ENCODE assay signal across 10 mouse cellular contexts in the genomic region with DNA sequence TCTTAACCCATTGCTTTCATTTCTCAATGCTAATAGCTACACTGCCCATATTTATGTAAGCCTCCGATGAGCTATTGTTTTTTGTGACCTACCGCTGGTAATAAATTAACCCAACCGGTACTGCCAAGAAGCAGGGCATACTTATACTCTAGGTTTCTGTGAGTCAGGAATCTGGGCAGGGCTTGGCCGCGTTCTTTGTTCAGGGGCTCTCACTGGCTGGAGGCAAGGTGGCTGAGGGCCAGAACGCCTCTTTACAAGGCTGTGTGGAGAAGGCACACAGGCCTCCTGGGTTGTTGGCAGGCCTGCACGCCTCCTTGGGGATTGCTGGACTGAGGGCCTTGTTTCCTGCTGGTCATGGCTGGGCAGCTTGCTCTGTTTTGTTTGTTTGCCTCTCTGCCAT. TPM values are rescaled to one million over a fixed set of nuclear protein-coding genes. Genes with fewer than 3 reads are reported as not detected.
DNase-seq lines count a peak whose midpoint lies in the region; ATAC-seq and TF ChIP-seq lines count a peak whose summit lies in the region.
"Had no signal": no experiment of that assay in that cellular context is flagged by ENCODE, and none has a peak within 500 bp of the region (broad histone marks: within the 10 kb centered on the region; RNA-seq: fewer than 3 reads in every experiment).

No protein-coding gene starts in this region.

- no peaks in the 10 kb centered on the region for H3K27me3 ChIP-seq in heart, embryonic 12.5 days (replicated peaks)
- H3K27me3 ChIP-seq in forebrain, postnatal 0 days (ENCODE audit: insufficient read depth, low read length) = no peaks in the 10 kb centered on the region
- H3K27me3 ChIP-seq in midbrain, embryonic 15.5 days (replicated peaks) = no peaks in the 10 kb centered on the region

- no peak for TF ChIP-seq CTCF in forebrain, postnatal 0 days (IDR thresholded peaks at IDR 0.05; ENCODE audit: low read depth)
- TF ChIP-seq CTCF in left cerebral cortex, adult 2 months (IDR thresholded peaks at IDR 0.05) = no peak

- peak; percentile 21 to 40 for DNase-seq in heart, adult 18-20 months
- peak; percentile 88 for DNase-seq in adrenal gland, postnatal 10 days
- peak; percentile 67 for DNase-seq in forebrain, postnatal 0 days
- peak; percentile 95 for DNase-seq in kidney, postnatal 14 days
- no peak for DNase-seq in B cell, adult 2 months
- DNase-seq in left cerebral cortex, adult 2 months (ENCODE audit: extremely low spot score in 1 of 2, low spot score in 2 of 2) = no peak

- H3K9ac ChIP-seq in heart, embryonic 12.5 days = no peak overlapping the region
- H3K9ac ChIP-seq in forebrain, postnatal 0 days = no peak overlapping the region
- H3K9ac ChIP-seq in midbrain, embryonic 15.5 days = no peak overlapping the region
- H3K9ac ChIP-seq: liver, embryonic 14.5 days had no signal

- 75% methylated on average over 7 of the region's 7 CpGs for WGBS in heart, embryonic 12.5 days
- WGBS in forebrain, postnatal 0 days = 28% methylated on average over 7 of the region's 7 CpGs
- WGBS in midbrain, embryonic 15.5 days = 53% methylated on average over 7 of the region's 7 CpGs

- H3K4me1 ChIP-seq in heart, embryonic 12.5 days (replicated peaks) = no peaks in the 10 kb centered on the region
- H3K4me1 ChIP-seq in forebrain, postnatal 0 days (ENCODE audit: insufficient read depth) = 0 out of 2 replicates have a peak, but pooled peaks cover 11% of the 10 kb centered on the region
- H3K4me1 ChIP-seq in midbrain, embryonic 15.5 days = peaks cover 11% of the 10 kb centered on the region

- intact Hi-C loops in left cerebral cortex, adult 2 months (cut with DNase I) = no loop called here

- no peak for ATAC-seq in heart, embryonic 12.5 days (ENCODE audit: insufficient number of reproducible peaks, low FRiP score)
- peak; percentile 86 for ATAC-seq in forebrain, postnatal 0 days
- ATAC-seq in midbrain, embryonic 15.5 days (replicated peaks) = peak; percentile 87

- H3K36me3 ChIP-seq in heart, embryonic 12.5 days = no peaks in the 10 kb centered on the region
- no peaks in the 10 kb centered on the region for H3K36me3 ChIP-seq in forebrain, postnatal 0 days (ENCODE audit: insufficient read depth)
- H3K36me3 ChIP-seq in midbrain, embryonic 15.5 days (replicated peaks) = no peaks in the 10 kb centered on the region

- no peak overlapping the region for H3K4me3 ChIP-seq in heart, embryonic 12.5 days
- H3K4me3 ChIP-seq in forebrain, postnatal 0 days (ENCODE audit: low read depth, low read length) = no peak overlapping the region
- no peak overlapping the region for H3K4me3 ChIP-seq in midbrain, embryonic 15.5 days
- no peak overlapping the region for H3K4me3 ChIP-seq in left cerebral cortex, adult 2 months

- H3K4me2 ChIP-seq in heart, embryonic 12.5 days = no peak overlapping the region
- H3K4me2 ChIP-seq in forebrain, postnatal 0 days (ENCODE audit: low read depth) = no peak overlapping the region
- H3K4me2 ChIP-seq in midbrain, embryonic 15.5 days = no peak overlapping the region

- H3K9me3 ChIP-seq in heart, embryonic 12.5 days (replicated peaks) = 0 out of 2 replicates have a peak, but pooled peaks cover 3% of the 10 kb centered on the region
- H3K9me3 ChIP-seq in forebrain, postnatal 0 days (ENCODE audit: low read length) = no peaks in the 10 kb centered on the region
- H3K9me3 ChIP-seq in midbrain, embryonic 15.5 days = no peaks in the 10 kb centered on the region

- no peak overlapping the region for H3K27ac ChIP-seq in heart, embryonic 12.5 days (ENCODE audit: poor library complexity, severe bottlenecking)
- no peak overlapping the region for H3K27ac ChIP-seq in forebrain, postnatal 0 days (ENCODE audit: low read depth, low read length)
- peak overlapping the region; percentile 50; the same call in 1 of the 2 replicates for H3K27ac ChIP-seq in midbrain, embryonic 15.5 days
- H3K27ac ChIP-seq in left cerebral cortex, adult 2 months = no peak overlapping the region
- H3K27ac ChIP-seq: liver, embryonic 14.5 days had no signal

RNA-seq across cellular contexts. Expression of gene Ngef, which starts 1.1 kb away (rescaled TPM):
- total RNA-seq in heart, adult 18-20 months (2021) = under 1 TPM; 0.12 to 0.33 TPM
- polyA plus RNA-seq in heart, embryonic 12.5 days (2016; fragmentation: Nextera tagmentation; extraction: Ambion mirVana) = 0.15 and 0.24 TPM in 2 replicates
- total RNA-seq in adrenal gland, postnatal 10 days (2021) = 1 to 10 TPM; 2.3 to 5.1 TPM
- total RNA-seq in forebrain, postnatal 0 days (2014; rRNA removed) = 67.2 and 85.0 TPM in 2 replicates
- 49.8 and 57.9 TPM in 2 replicates for polyA plus RNA-seq in forebrain, postnatal 0 days (2015; fragmentation: Nextera tagmentation; extraction: Ambion mirVana)
- 22.1 and 24.4 TPM in 2 replicates for polyA plus RNA-seq in midbrain, embryonic 15.5 days (2015; fragmentation: Nextera tagmentation; extraction: Ambion mirVana)
- total RNA-seq in left cerebral cortex, adult 2 months (2021) = 100 to 1,000 TPM; 347 to 364 TPM
- total RNA-seq: CH12.LX had no signal

RNA-seq across cellular contexts. Expression of gene Inpp5d, which starts 45.3 kb away (rescaled TPM):
- total RNA-seq in heart, adult 18-20 months (2021) = 10 to 100 TPM; 17.3 to 24.4 TPM
- 5.9 and 7.9 TPM in 2 replicates for polyA plus RNA-seq in heart, embryonic 12.5 days (2016; fragmentation: Nextera tagmentation; extraction: Ambion mirVana)
- 10 to 100 TPM; 15.8 to 18.8 TPM for total RNA-seq in adrenal gland, postnatal 10 days (2021)
- total RNA-seq in forebrain, postnatal 0 days (2014; rRNA removed) = 4.5 and 25.4 TPM in 2 replicates
- 2.7 and 3.0 TPM in 2 replicates for polyA plus RNA-seq in forebrain, postnatal 0 days (2015; fragmentation: Nextera tagmentation; extraction: Ambion mirVana)
- 4.8 and 5.4 TPM in 2 replicates for polyA plus RNA-seq in midbrain, embryonic 15.5 days (2015; fragmentation: Nextera tagmentation; extraction: Ambion mirVana)
- 10 to 100 TPM; 16.7 to 20.1 TPM for total RNA-seq in left cerebral cortex, adult 2 months (2021)

Comparison
In these comparisons a context has a peak if more than half of its experiments do, and no peak if none do; other contexts are left out.
1. DNase-seq: peak in heart, adult 18-20 months (2 of 2), adrenal gland, postnatal 10 days (single experiment), forebrain, postnatal 0 days (single experiment) and kidney, postnatal 14 days (single experiment); none in B cell, adult 2 months (0 of 2) and left cerebral cortex, adult 2 months (0 of 2).
2. RNA of gene Ngef, which starts 1.1 kb away (total RNA-seq): 347 to 364 TPM in left cerebral cortex, adult 2 months and 67.2 to 85.0 TPM in forebrain, postnatal 0 days; 2.3 to 5.1 TPM in adrenal gland, postnatal 10 days and 0.12 to 0.33 TPM in heart, adult 18-20 months; every median in the first group is over 10 times any median in the second.